Mouse (Mus musculus) left cerebral cortex, postnatal 4 days (tissue): ENCODE measurements at regions not wholly inside any gene's neighbourhood (a gene's known extent, or its start where the extent isn't known, plus 50 kb on each side); places are given as distances from the start of the nearest gene placed in this dataset.
"Not testable (repeated sequence)": the region's sequence is repeated elsewhere in the genome, so short reads cannot be mapped to it uniquely, and the experiment has no call there.

Experiments
- DNase-seq: peaks from one replicate; pipeline ENCODE4 v3.0.0-alpha.2; 2022
- intact Hi-C: fragments of 180-260 bp; cut with DNase I; formaldehyde crosslinking; loops from one replicate; pipeline ENCODE4 v1.15.1; 2025

- peak; percentile 2 for DNase-seq
- intact Hi-C loops: no loop called here
Observed at GRCm38 (mm10) chr1:114641215-114641614, 1043.3 kb upstream of the Cntnap5a start.

- DNase-seq, intact Hi-C loops: not testable (repeated sequence)
Observed at GRCm38 (mm10) chr1:114641854-114642253, 1042.7 kb upstream of the Cntnap5a start.

GRCm38 (mm10) chr1:114673954-114674353, 1010.6 kb upstream of the Cntnap5a start:
- no peak for DNase-seq
- intact Hi-C loops: no loop called here

- DNase-seq: no peak
Observed at GRCm38 (mm10) chr1:114681258-114681657, 1003.3 kb upstream of the Cntnap5a start.

GRCm38 (mm10) chr1:114721142-114721541, 963.4 kb upstream of the Cntnap5a start:
- no peak for DNase-seq
- intact Hi-C loops: no loop called here

More at GRCm38 (mm10) chr1:114681258-114681657, 1003.3 kb upstream of the Cntnap5a start:
- intact Hi-C loops: no loop called here

- no peak for DNase-seq
- intact Hi-C loops: no loop called here
Observed at GRCm38 (mm10) chr1:114729167-114729566, 955.4 kb upstream of the Cntnap5a start.
